Mouse (Mus musculus): ENCODE measurements at regions not wholly inside any gene's neighbourhood (a gene's known extent, or its start where the extent isn't known, plus 50 kb on each side); places are given as distances from the start of the nearest gene placed in this dataset.

DNA sequence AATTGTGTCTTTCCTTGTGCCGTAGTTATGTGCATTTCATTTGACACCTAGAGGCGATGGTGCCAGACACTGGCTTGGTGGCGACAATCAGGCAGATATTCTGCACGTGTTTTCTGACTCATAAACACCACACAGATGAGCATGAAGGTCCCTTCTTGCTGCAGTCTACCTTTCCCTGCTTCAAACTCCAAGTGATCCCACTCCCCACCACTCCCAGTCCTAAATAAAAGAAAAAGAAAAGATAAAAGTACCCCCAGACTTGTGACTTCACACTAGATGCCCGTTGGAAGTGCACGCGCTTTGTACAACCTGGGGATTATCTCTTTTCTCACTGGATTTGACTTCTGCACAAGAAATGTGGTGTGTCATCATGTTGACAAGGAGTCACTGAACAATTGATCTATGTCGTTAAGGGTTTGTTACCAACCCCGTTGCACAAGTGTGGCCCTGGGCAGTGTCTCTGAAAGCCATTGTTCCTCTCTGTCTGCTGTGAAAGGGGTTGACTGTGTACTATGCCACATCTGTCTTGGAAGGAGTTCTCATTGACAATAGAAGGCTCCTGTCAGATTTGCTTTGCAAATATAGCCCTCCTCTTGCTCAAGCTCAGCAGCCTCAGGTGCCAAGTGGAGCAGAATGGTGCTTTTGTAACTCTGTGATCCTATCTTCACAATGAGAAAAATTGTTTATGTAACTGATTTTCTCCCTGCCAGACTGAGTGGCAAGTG is 140.1 kb downstream of the Ppp4r2 start:
- Histone ChIP-seq H3K27ac (ENCODE audit: insufficient read depth, low read length) (no peak overlapping the region), H3K4me1 (ENCODE audit: control insufficient read depth, insufficient read depth, low read length) (no peaks in the 10 kb centered on the region), H3K4me3 (replicated peaks; ENCODE audit: insufficient read depth, low read depth, low read length) (no peak overlapping the region), H3K27me3 (ENCODE audit: control insufficient read depth, insufficient read depth, low read length) (no peaks in the 10 kb centered on the region)
- 84% methylated on average over 9 of the region's 9 CpGs for WGBS
- DNase-seq, result no peak
- no peak for TF ChIP-seq POLR2A (IDR thresholded peaks at IDR 0.05; ENCODE audit: borderline replicate concordance, insufficient read depth, low read length)
- TF ChIP-seq CTCF (IDR thresholded peaks at IDR 0.05; ENCODE audit: borderline replicate concordance, insufficient read depth, low read depth, low read length), result no peak

GRCm38 (mm10) chr6:100974716-100975115 is 141.3 kb downstream of the Ppp4r2 start:
- Histone ChIP-seq H3K4me3 (replicated peaks; ENCODE audit: insufficient read depth, low read depth, low read length) (no peak overlapping the region), H3K27ac (ENCODE audit: insufficient read depth, low read length) (no peak overlapping the region), H3K27me3 (ENCODE audit: control insufficient read depth, insufficient read depth, low read length) (no peaks in the 10 kb centered on the region), H3K4me1 (ENCODE audit: control insufficient read depth, insufficient read depth, low read length) (no peaks in the 10 kb centered on the region)
- 93% methylated on average over 5 of the region's 5 CpGs for WGBS
- DNase-seq, result no peak
- no peak for TF ChIP-seq CTCF (IDR thresholded peaks at IDR 0.05; ENCODE audit: borderline replicate concordance, insufficient read depth, low read depth, low read length)
- TF ChIP-seq POLR2A (IDR thresholded peaks at IDR 0.05; ENCODE audit: borderline replicate concordance, insufficient read depth, low read length), result no peak

DNA sequence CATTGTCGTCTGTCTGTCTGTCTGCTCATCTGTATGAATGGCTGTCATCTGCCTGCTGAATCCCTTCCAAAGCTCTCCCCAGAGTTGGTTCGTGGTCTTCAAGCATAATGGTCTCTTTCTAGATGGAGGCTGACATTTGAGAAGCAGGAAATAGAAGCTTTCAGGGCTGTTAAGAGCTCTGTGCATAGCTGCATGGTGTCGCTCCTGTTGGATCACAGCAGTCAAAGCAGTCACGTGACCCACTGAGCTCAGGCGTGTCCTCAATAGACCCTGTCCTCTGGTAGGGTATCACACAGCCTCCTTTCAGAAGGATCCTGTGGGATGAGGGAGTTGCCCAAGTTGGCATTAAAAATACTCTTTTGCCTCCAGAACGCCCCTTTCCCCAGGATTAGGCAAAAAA is 142.4 kb downstream of the Ppp4r2 start:
- Histone ChIP-seq H3K4me1 (ENCODE audit: control insufficient read depth, insufficient read depth, low read length) (no peaks in the 10 kb centered on the region), H3K27me3 (ENCODE audit: control insufficient read depth, insufficient read depth, low read length) (no peaks in the 10 kb centered on the region), H3K27ac (ENCODE audit: insufficient read depth, low read length) (no peak overlapping the region), H3K4me3 (replicated peaks; ENCODE audit: insufficient read depth, low read depth, low read length) (no peak overlapping the region)
- no peak for DNase-seq
- whole genome bisulfite sequencing, result 38% methylated on average over 6 of the region's 6 CpGs
- TF ChIP-seq POLR2A (IDR thresholded peaks at IDR 0.05; ENCODE audit: borderline replicate concordance, insufficient read depth, low read length), result no peak
- no peak for TF ChIP-seq CTCF (IDR thresholded peaks at IDR 0.05; ENCODE audit: borderline replicate concordance, insufficient read depth, low read depth, low read length)

DNA sequence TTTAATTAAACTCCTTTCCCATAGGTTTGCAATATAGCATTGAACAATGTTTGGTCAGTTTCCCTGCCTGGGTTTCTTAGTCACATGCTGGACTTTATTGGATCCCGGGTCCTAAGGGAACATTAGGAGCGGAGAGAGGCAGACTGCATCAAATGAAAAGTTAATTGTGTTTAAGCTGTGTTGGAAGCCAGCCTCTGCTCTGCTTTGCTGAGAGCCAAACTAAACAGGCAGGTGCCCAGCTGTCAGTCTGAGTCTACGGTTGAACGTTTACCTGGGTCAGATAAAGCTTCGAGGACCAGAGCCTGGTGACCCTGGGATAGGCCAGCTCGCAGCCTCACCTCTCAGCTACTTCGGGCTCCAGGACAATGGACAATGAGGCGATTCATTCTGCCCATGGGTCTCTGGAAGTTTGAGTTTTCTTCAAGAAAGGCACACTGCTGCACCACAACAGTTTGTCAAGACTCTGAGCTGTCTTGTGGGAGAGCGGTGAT is 143.8 kb downstream of the Ppp4r2 start:
- no peak for TF ChIP-seq POLR2A (IDR thresholded peaks at IDR 0.05; ENCODE audit: borderline replicate concordance, insufficient read depth, low read length)
- no peak for TF ChIP-seq CTCF (IDR thresholded peaks at IDR 0.05; ENCODE audit: borderline replicate concordance, insufficient read depth, low read depth, low read length)

GRCm38 (mm10) chr6:100978113-100978512 is 144.7 kb downstream of the Ppp4r2 start:
- no peak for TF ChIP-seq CTCF (IDR thresholded peaks at IDR 0.05; ENCODE audit: borderline replicate concordance, insufficient read depth, low read depth, low read length)
- no peak for TF ChIP-seq POLR2A (IDR thresholded peaks at IDR 0.05; ENCODE audit: borderline replicate concordance, insufficient read depth, low read length)
- H3K4me3 ChIP-seq (replicated peaks; ENCODE audit: insufficient read depth, low read depth, low read length), result no peak overlapping the region
- no peak overlapping the region for H3K27ac ChIP-seq (ENCODE audit: insufficient read depth, low read length)
- no peaks in the 10 kb centered on the region for H3K4me1 ChIP-seq (ENCODE audit: control insufficient read depth, insufficient read depth, low read length)
- no peak for DNase-seq
- H3K27me3 ChIP-seq (ENCODE audit: control insufficient read depth, insufficient read depth, low read length), result no peaks in the 10 kb centered on the region
- 96% methylated on average over 5 of the region's 5 CpGs for WGBS

More for the DNA sequence above, 143.8 kb downstream of the Ppp4r2 start:
- no peak overlapping the region for H3K27ac ChIP-seq (ENCODE audit: insufficient read depth, low read length)
- no peaks in the 10 kb centered on the region for H3K27me3 ChIP-seq (ENCODE audit: control insufficient read depth, insufficient read depth, low read length)
- no peak overlapping the region for H3K4me3 ChIP-seq (replicated peaks; ENCODE audit: insufficient read depth, low read depth, low read length)
- no peaks in the 10 kb centered on the region for H3K4me1 ChIP-seq (ENCODE audit: control insufficient read depth, insufficient read depth, low read length)
- DNase-seq, result no peak
- WGBS, result 54% methylated on average over 9 of the region's 9 CpGs

GRCm38 (mm10) chr6:100978727-100979460 is 145.5 kb downstream of the Ppp4r2 start:
- DNase-seq, result no peak
- no peak overlapping the region for H3K4me3 ChIP-seq (replicated peaks; ENCODE audit: insufficient read depth, low read depth, low read length)
- 90% methylated on average over 9 of the region's 9 CpGs for WGBS
- H3K4me1 ChIP-seq (ENCODE audit: control insufficient read depth, insufficient read depth, low read length), result no peaks in the 10 kb centered on the region
- no peaks in the 10 kb centered on the region for H3K27me3 ChIP-seq (ENCODE audit: control insufficient read depth, insufficient read depth, low read length)
- H3K27ac ChIP-seq (ENCODE audit: insufficient read depth, low read length), result no peak overlapping the region
- TF ChIP-seq POLR2A (IDR thresholded peaks at IDR 0.05; ENCODE audit: borderline replicate concordance, insufficient read depth, low read length) (no peak), CTCF (IDR thresholded peaks at IDR 0.05; ENCODE audit: borderline replicate concordance, insufficient read depth, low read depth, low read length) (no peak)

DNA sequence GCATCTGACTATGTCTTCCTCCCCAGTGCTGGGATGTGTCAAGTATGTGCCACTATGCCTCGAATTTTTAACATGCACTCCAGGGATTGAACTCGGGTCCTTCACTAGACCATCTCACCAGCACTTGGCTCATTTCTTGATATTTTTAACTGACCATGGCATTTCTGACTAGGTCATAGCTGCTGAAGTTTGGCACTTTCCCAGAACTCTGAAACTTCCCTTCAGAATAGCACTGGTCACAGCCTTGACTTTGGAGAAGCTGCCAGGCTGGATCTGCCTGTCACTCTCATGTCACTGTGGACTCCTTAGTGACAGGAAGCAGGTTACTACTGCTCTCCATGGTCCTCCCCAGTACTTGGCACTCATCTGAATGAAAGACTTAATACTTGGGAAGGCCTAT is 146.7 kb downstream of the Ppp4r2 start:
- 55% methylated on average over 2 of the region's 2 CpGs for WGBS
- no peak for TF ChIP-seq CTCF (IDR thresholded peaks at IDR 0.05; ENCODE audit: borderline replicate concordance, insufficient read depth, low read depth, low read length)

GRCm38 (mm10) chr6:100984861-100985260 is 151.4 kb downstream of the Ppp4r2 start:
- TF ChIP-seq POLR2A (IDR thresholded peaks at IDR 0.05; ENCODE audit: borderline replicate concordance, insufficient read depth, low read length), result no peak
- no peak for TF ChIP-seq CTCF (IDR thresholded peaks at IDR 0.05; ENCODE audit: borderline replicate concordance, insufficient read depth, low read depth, low read length)
- no peaks in the 10 kb centered on the region for H3K27me3 ChIP-seq (ENCODE audit: control insufficient read depth, insufficient read depth, low read length)
- no peak overlapping the region for H3K27ac ChIP-seq (ENCODE audit: insufficient read depth, low read length)
- WGBS, result 79% methylated on average over 7 of the region's 7 CpGs
- H3K4me3 ChIP-seq (replicated peaks; ENCODE audit: insufficient read depth, low read depth, low read length), result no peak overlapping the region
- DNase-seq, result no peak
- no peaks in the 10 kb centered on the region for H3K4me1 ChIP-seq (ENCODE audit: control insufficient read depth, insufficient read depth, low read length)

More for the DNA sequence above, 146.7 kb downstream of the Ppp4r2 start:
- Histone ChIP-seq H3K27ac (ENCODE audit: insufficient read depth, low read length) (no peak overlapping the region), H3K27me3 (ENCODE audit: control insufficient read depth, insufficient read depth, low read length) (no peaks in the 10 kb centered on the region), H3K4me1 (ENCODE audit: control insufficient read depth, insufficient read depth, low read length) (no peaks in the 10 kb centered on the region), H3K4me3 (replicated peaks; ENCODE audit: insufficient read depth, low read depth, low read length) (no peak overlapping the region)
- no peak for DNase-seq
